Mouse (Mus musculus): Measurements from ENCODE around the gene Psph. TPM values are rescaled to one million over a fixed set of nuclear protein-coding genes. Genes with fewer than 3 reads are reported as not detected.

Gene Psph
- polyA plus RNA-seq, 1 experiment, result 11.1 TPM

GRCm38 (mm10) chr5:129759929-129760480 is 27.2 kb downstream of the Psph start:
- TF ChIP-seq CTCF (IDR thresholded peaks at IDR 0.05; ENCODE audit: control insufficient read depth, insufficient read depth, low read length), result no peak
- no peak for TF ChIP-seq POLR2A (IDR thresholded peaks at IDR 0.05; ENCODE audit: borderline replicate concordance, control insufficient read depth, low read depth, low read length)
- no peak overlapping the region for H3K4me3 ChIP-seq (replicated peaks; ENCODE audit: control insufficient read depth, low read depth, low read length)
- WGBS, result 88% methylated on average over 13 of the region's 13 CpGs
- no peaks in the 10 kb centered on the region for H3K4me1 ChIP-seq (ENCODE audit: control insufficient read depth, insufficient read depth, low read length)
- H3K27ac ChIP-seq (ENCODE audit: control insufficient read depth, insufficient read depth, low read depth, low read length, poor library complexity), result no peak overlapping the region

GRCm38 (mm10) chr5:129756886-129757285 is 30.4 kb downstream of the Psph start:
- Histone ChIP-seq H3K27ac (ENCODE audit: control insufficient read depth, insufficient read depth, low read depth, low read length, poor library complexity) (no peak overlapping the region), H3K4me1 (ENCODE audit: control insufficient read depth, insufficient read depth, low read length) (no peaks in the 10 kb centered on the region), H3K4me3 (replicated peaks; ENCODE audit: control insufficient read depth, low read depth, low read length) (no peak overlapping the region)
- WGBS, result 95% methylated on average over 20 of the region's 20 CpGs
- TF ChIP-seq POLR2A (IDR thresholded peaks at IDR 0.05; ENCODE audit: borderline replicate concordance, control insufficient read depth, low read depth, low read length), result no peak
- TF ChIP-seq CTCF (IDR thresholded peaks at IDR 0.05; ENCODE audit: control insufficient read depth, insufficient read depth, low read length), result no peak

GRCm38 (mm10) chr5:129744050-129744449 is 43.2 kb downstream of the Psph start:
- no peak for TF ChIP-seq POLR2A (IDR thresholded peaks at IDR 0.05; ENCODE audit: borderline replicate concordance, control insufficient read depth, low read depth, low read length)
- no peak for TF ChIP-seq CTCF (IDR thresholded peaks at IDR 0.05; ENCODE audit: control insufficient read depth, insufficient read depth, low read length)
- H3K4me3 ChIP-seq (replicated peaks; ENCODE audit: control insufficient read depth, low read depth, low read length), result no peak overlapping the region
- no peak overlapping the region for H3K27ac ChIP-seq (ENCODE audit: control insufficient read depth, insufficient read depth, low read depth, low read length, poor library complexity)
- no peaks in the 10 kb centered on the region for H3K4me1 ChIP-seq (ENCODE audit: control insufficient read depth, insufficient read depth, low read length)
- 83% methylated on average over 6 of the region's 6 CpGs for WGBS

GRCm38 (mm10) chr5:129742903-129743488 is 44.3 kb downstream of the Psph start:
- TF ChIP-seq CTCF (IDR thresholded peaks at IDR 0.05; ENCODE audit: control insufficient read depth, insufficient read depth, low read length) (no peak), POLR2A (IDR thresholded peaks at IDR 0.05; ENCODE audit: borderline replicate concordance, control insufficient read depth, low read depth, low read length) (no peak)
- 76% methylated on average over 7 of the region's 7 CpGs for WGBS
- no peaks in the 10 kb centered on the region for H3K4me1 ChIP-seq (ENCODE audit: control insufficient read depth, insufficient read depth, low read length)
- H3K4me3 ChIP-seq (replicated peaks; ENCODE audit: control insufficient read depth, low read depth, low read length), result no peak overlapping the region
- H3K27ac ChIP-seq (ENCODE audit: control insufficient read depth, insufficient read depth, low read depth, low read length, poor library complexity), result no peak overlapping the region

- Histone ChIP-seq H3K4me1 (ENCODE audit: control insufficient read depth, insufficient read depth, low read length) (no peaks in the 10 kb centered on the region), H3K4me3 (replicated peaks; ENCODE audit: control insufficient read depth, low read depth, low read length) (no peak overlapping the region), H3K27ac (ENCODE audit: control insufficient read depth, insufficient read depth, low read depth, low read length, poor library complexity) (no peak overlapping the region)
- WGBS, result 85% methylated on average over 1 of the region's 1 CpGs
- TF ChIP-seq CTCF (IDR thresholded peaks at IDR 0.05; ENCODE audit: control insufficient read depth, insufficient read depth, low read length) (no peak), POLR2A (IDR thresholded peaks at IDR 0.05; ENCODE audit: borderline replicate concordance, control insufficient read depth, low read depth, low read length) (no peak)
Measured at GRCm38 (mm10) chr5:129740976-129741375, 46.3 kb downstream of the Psph start.

- WGBS, result 78% methylated on average over 5 of the region's 5 CpGs
- no peak for TF ChIP-seq CTCF (IDR thresholded peaks at IDR 0.05; ENCODE audit: control insufficient read depth, insufficient read depth, low read length)
- TF ChIP-seq POLR2A (IDR thresholded peaks at IDR 0.05; ENCODE audit: borderline replicate concordance, control insufficient read depth, low read depth, low read length), result no peak
- H3K4me3 ChIP-seq (replicated peaks; ENCODE audit: control insufficient read depth, low read depth, low read length), result no peak overlapping the region
- H3K27ac ChIP-seq (ENCODE audit: control insufficient read depth, insufficient read depth, low read depth, low read length, poor library complexity), result no peak overlapping the region
- peaks cover 3% of the 10 kb centered on the region; the same call in 1 of the 2 replicates for H3K4me1 ChIP-seq (ENCODE audit: control insufficient read depth, insufficient read depth, low read length)
Measured at GRCm38 (mm10) chr5:129731021-129731420, 56.2 kb downstream of the Psph start.

GRCm38 (mm10) chr5:129730344-129730743 is 56.9 kb downstream of the Psph start:
- no peak overlapping the region for H3K4me3 ChIP-seq (replicated peaks; ENCODE audit: control insufficient read depth, low read depth, low read length)
- peaks cover 3% of the 10 kb centered on the region; the same call in 1 of the 2 replicates for H3K4me1 ChIP-seq (ENCODE audit: control insufficient read depth, insufficient read depth, low read length)
- 26% methylated on average over 11 of the region's 11 CpGs for WGBS
- H3K27ac ChIP-seq (ENCODE audit: control insufficient read depth, insufficient read depth, low read depth, low read length, poor library complexity), result no peak overlapping the region
- TF ChIP-seq POLR2A (IDR thresholded peaks at IDR 0.05; ENCODE audit: borderline replicate concordance, control insufficient read depth, low read depth, low read length) (no peak), CTCF (IDR thresholded peaks at IDR 0.05; ENCODE audit: control insufficient read depth, insufficient read depth, low read length) (no peak)

- peaks cover 3% of the 10 kb centered on the region; the same call in 1 of the 2 replicates for H3K4me1 ChIP-seq (ENCODE audit: control insufficient read depth, insufficient read depth, low read length)
- WGBS, result 39% methylated on average over 11 of the region's 11 CpGs
- H3K4me3 ChIP-seq (replicated peaks; ENCODE audit: control insufficient read depth, low read depth, low read length), result no peak overlapping the region
- TF ChIP-seq POLR2A (IDR thresholded peaks at IDR 0.05; ENCODE audit: borderline replicate concordance, control insufficient read depth, low read depth, low read length) (no peak), CTCF (IDR thresholded peaks at IDR 0.05; ENCODE audit: control insufficient read depth, insufficient read depth, low read length) (no peak)
- H3K27ac ChIP-seq (ENCODE audit: control insufficient read depth, insufficient read depth, low read depth, low read length, poor library complexity), result no peak overlapping the region
Measured at GRCm38 (mm10) chr5:129729286-129729685, 58.0 kb downstream of the Psph start.

All from bone marrow, adult 2 months (tissue).